Mouse (Mus musculus): ENCODE data around the gene Gm10198. TPM values are rescaled to one million over a fixed set of nuclear protein-coding genes. Genes with fewer than 3 reads are reported as not detected.

Gm10198 gene
- not detected in 2 replicates for polyA plus RNA-seq (2014; fragmentation: Nextera tagmentation; extraction: Ambion mirVana)

DNA sequence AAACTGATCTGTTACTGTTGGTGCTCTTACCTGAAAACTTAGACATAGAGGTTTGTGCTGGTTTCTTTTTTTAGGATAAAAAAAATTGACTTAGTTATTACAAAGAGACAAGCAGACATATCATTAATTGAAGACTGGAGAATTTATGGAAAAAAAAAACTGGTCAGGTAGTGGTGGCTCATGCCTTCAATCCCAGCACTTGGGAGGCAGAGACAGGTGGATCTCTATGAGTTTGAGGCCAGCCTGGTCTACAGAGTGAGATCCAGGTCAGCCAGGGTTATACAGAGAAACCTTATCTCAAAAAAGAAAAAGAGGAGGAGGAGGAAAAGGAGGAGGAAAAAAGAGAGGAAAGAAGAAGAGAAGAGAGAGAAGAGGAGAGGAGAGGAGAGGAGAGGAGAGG lies at the start of gene Gm10198:
TSS of gene Gm10198 (plus strand) at position 301 of the 400 bp plus-strand sequence.
- Histone ChIP-seq H3K27me3 (replicated peaks; ENCODE audit: control insufficient read depth, insufficient read depth, low read length) (no peaks in the 10 kb centered on the region), H3K27ac (ENCODE audit: low read depth, low read length) (no peak within 1 kb of the TSS), H3K9me3 (ENCODE audit: control insufficient read depth, low read length) (no peaks in the 10 kb centered on the region), H3K4me2 (no peak within 1 kb of the TSS), H3K4me1 (replicated peaks; ENCODE audit: control insufficient read depth, insufficient read depth, low read length) (no peaks in the 10 kb centered on the region), H3K4me3 (ENCODE audit: low read depth, low read length) (no peak within 1 kb of the TSS), H3K9ac (ENCODE audit: low read depth, low read length) (no peak within 1 kb of the TSS), H3K36me3 (ENCODE audit: control insufficient read depth, insufficient read depth, low read length) (no peaks in the 10 kb centered on the region)
- ATAC-seq (replicated peaks; ENCODE audit: low FRiP score) (no peak), DNase-seq (ENCODE audit: low spot score) (no peak)

DNA sequence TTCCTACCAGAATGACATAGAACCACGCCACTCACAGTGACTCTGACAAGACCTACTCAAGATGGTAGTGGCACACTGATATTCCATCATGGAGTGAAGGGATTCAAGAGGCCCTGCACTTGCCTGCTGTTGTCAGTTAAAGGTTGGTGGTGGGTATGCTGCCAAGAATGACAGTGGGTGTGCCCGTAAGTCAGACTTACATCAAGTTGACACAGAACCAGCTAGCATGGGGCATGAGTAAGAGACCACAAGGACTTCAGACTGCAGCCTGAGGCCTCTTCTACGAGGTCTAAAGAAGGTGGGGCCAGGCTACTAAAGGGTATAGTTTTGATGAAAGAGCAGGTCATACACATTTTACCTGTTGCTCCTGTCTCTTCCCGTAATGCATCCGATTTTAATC lies 47.3 kb upstream of the Gm10198 start:
- DNase-seq (ENCODE audit: low spot score) (no peak), ATAC-seq (replicated peaks; ENCODE audit: low FRiP score) (no peak)
- no peak overlapping the region for H3K27ac ChIP-seq (ENCODE audit: low read depth, low read length)
- H3K9me3 ChIP-seq (ENCODE audit: control insufficient read depth, low read length), result no peaks in the 10 kb centered on the region
- H3K27me3 ChIP-seq (replicated peaks; ENCODE audit: control insufficient read depth, insufficient read depth, low read length), result no peaks in the 10 kb centered on the region
- peaks cover 3% of the 10 kb centered on the region; the same call in 1 of the 2 replicates for H3K4me1 ChIP-seq (replicated peaks; ENCODE audit: control insufficient read depth, insufficient read depth, low read length)
- no peak overlapping the region for H3K4me2 ChIP-seq
- H3K4me3 ChIP-seq (ENCODE audit: low read depth, low read length), result no peak overlapping the region
- H3K36me3 ChIP-seq (ENCODE audit: control insufficient read depth, insufficient read depth, low read length), result no peaks in the 10 kb centered on the region
- WGBS, result 82% methylated on average over 5 of the region's 5 CpGs
- no peak overlapping the region for H3K9ac ChIP-seq (ENCODE audit: low read depth, low read length)

DNA sequence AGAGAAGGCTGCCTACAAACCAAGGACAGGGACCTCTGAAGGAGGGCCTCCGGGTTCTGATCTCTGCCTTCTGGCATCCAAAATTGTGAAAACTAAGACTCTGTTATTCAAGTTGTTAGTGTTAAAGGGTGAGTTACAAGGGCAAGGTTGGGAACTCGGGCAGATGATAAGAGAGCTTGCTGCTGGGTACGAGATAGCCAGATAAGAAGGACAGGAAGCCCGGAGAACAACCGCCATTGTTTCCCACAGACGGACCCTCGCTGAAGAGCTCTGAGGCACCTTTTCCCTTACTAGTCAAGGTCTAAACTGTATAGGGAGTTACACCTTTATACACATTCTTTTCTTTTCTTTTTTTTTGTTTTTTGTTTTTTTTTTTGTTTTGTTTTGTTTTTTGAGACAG lies 39.8 kb upstream of the Gm10198 start:
- Histone ChIP-seq H3K4me2 (peak overlapping the region; percentile 21), H3K27ac (ENCODE audit: low read depth, low read length) (no peak overlapping the region), H3K9me3 (ENCODE audit: control insufficient read depth, low read length) (no peaks in the 10 kb centered on the region), H3K4me1 (replicated peaks; ENCODE audit: control insufficient read depth, insufficient read depth, low read length) (peaks cover 20% of the 10 kb centered on the region), H3K27me3 (replicated peaks; ENCODE audit: control insufficient read depth, insufficient read depth, low read length) (no peaks in the 10 kb centered on the region), H3K4me3 (ENCODE audit: low read depth, low read length) (no peak overlapping the region), H3K9ac (ENCODE audit: low read depth, low read length) (no peak overlapping the region), H3K36me3 (ENCODE audit: control insufficient read depth, insufficient read depth, low read length) (no peaks in the 10 kb centered on the region)
- 45% methylated on average over 7 of the region's 7 CpGs for WGBS
- ATAC-seq (replicated peaks; ENCODE audit: low FRiP score) (no peak), DNase-seq (ENCODE audit: low spot score) (no peak)

DNA sequence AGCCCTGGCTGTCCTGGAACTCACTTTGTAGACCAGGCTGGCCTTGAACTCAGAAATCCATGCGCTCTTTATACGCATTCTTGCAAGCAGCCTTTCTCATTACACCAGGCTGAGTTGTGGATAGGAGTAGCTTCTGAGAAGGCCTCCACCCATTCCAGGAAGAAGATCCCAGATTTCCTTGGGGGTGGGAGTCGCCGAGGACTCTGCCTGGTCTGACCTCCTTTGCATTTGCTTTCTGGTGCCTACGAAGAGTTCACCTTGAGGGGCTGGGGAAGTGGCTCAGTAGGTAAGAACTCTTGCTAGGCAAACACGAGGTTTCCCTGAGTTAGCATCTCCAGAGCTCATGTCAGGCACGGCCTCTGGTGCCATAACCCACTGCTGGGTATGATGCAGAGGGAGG lies 39.4 kb upstream of the Gm10198 start:
- Histone ChIP-seq H3K9me3 (ENCODE audit: control insufficient read depth, low read length) (no peaks in the 10 kb centered on the region), H3K4me3 (ENCODE audit: low read depth, low read length) (no peak overlapping the region), H3K36me3 (ENCODE audit: control insufficient read depth, insufficient read depth, low read length) (no peaks in the 10 kb centered on the region), H3K27me3 (replicated peaks; ENCODE audit: control insufficient read depth, insufficient read depth, low read length) (no peaks in the 10 kb centered on the region), H3K27ac (ENCODE audit: low read depth, low read length) (no peak overlapping the region), H3K4me2 (no peak overlapping the region), H3K9ac (ENCODE audit: low read depth, low read length) (no peak overlapping the region), H3K4me1 (replicated peaks; ENCODE audit: control insufficient read depth, insufficient read depth, low read length) (peaks cover 18% of the 10 kb centered on the region)
- WGBS, result 75% methylated on average over 7 of the region's 7 CpGs
- ATAC-seq (replicated peaks; ENCODE audit: low FRiP score) (no peak; the same call in 1 of the 2 replicates), DNase-seq (ENCODE audit: low spot score) (no peak)

DNA sequence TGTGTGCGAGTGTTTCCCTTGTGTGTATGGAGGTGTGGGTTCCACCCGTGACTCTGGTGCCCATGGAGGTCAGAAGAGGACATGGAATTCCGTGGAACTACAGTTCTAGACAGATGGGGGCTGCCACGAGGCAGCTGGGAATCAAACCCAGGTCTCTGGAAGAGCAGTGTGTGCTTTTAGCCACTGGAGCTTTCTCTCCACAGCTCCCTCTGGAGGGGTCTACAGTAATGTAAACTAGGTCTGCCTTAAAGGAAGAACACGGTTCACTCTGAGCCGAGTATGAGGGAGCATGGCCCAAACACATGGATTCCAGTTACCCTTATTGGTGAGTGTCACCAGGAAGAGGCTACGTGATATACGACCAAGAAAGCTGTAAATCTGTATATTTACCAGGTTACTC lies 38.6 kb upstream of the Gm10198 start:
- Histone ChIP-seq H3K9ac (ENCODE audit: low read depth, low read length) (no peak overlapping the region), H3K27me3 (replicated peaks; ENCODE audit: control insufficient read depth, insufficient read depth, low read length) (no peaks in the 10 kb centered on the region), H3K36me3 (ENCODE audit: control insufficient read depth, insufficient read depth, low read length) (no peaks in the 10 kb centered on the region), H3K4me1 (replicated peaks; ENCODE audit: control insufficient read depth, insufficient read depth, low read length) (peaks cover 17% of the 10 kb centered on the region), H3K9me3 (ENCODE audit: control insufficient read depth, low read length) (no peaks in the 10 kb centered on the region), H3K27ac (ENCODE audit: low read depth, low read length) (no peak overlapping the region), H3K4me2 (no peak overlapping the region), H3K4me3 (ENCODE audit: low read depth, low read length) (no peak overlapping the region)
- no peak for DNase-seq (ENCODE audit: low spot score)
- WGBS, result 74% methylated on average over 8 of the region's 8 CpGs
- no peak for ATAC-seq (replicated peaks; ENCODE audit: low FRiP score)

DNA sequence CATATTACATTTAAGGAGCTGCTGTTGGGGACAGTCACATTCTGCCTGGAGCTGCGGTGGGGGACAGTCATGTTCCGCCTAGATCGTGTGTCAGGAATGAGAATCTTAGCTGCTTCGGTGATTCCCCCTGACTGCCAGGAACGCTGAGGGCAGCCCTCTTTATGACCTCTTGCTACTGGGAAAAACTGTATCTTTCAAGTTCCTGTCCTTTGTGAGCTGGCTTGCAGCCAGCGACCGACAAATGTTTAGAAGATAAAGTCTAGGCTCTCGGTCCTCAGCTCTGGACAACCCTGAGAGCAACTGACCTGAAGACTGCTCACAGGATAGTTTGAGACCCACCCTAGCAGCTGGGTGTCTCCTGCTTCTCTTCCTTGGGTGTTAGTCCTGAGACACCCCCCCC lies 37.3 kb upstream of the Gm10198 start:
- H3K9ac ChIP-seq (ENCODE audit: low read depth, low read length), result no peak overlapping the region
- H3K4me1 ChIP-seq (replicated peaks; ENCODE audit: control insufficient read depth, insufficient read depth, low read length), result peaks cover 17% of the 10 kb centered on the region
- no peak overlapping the region for H3K4me3 ChIP-seq (ENCODE audit: low read depth, low read length)
- H3K27me3 ChIP-seq (replicated peaks; ENCODE audit: control insufficient read depth, insufficient read depth, low read length), result no peaks in the 10 kb centered on the region
- no peaks in the 10 kb centered on the region for H3K36me3 ChIP-seq (ENCODE audit: control insufficient read depth, insufficient read depth, low read length)
- H3K27ac ChIP-seq (ENCODE audit: low read depth, low read length), result no peak overlapping the region
- no peak for ATAC-seq (replicated peaks; ENCODE audit: low FRiP score)
- H3K4me2 ChIP-seq, result peak overlapping the region; percentile 20; the same call in 1 of the 2 replicates
- DNase-seq (ENCODE audit: low spot score), result no peak
- 28% methylated on average over 8 of the region's 8 CpGs for WGBS
- no peaks in the 10 kb centered on the region for H3K9me3 ChIP-seq (ENCODE audit: control insufficient read depth, low read length)

DNA sequence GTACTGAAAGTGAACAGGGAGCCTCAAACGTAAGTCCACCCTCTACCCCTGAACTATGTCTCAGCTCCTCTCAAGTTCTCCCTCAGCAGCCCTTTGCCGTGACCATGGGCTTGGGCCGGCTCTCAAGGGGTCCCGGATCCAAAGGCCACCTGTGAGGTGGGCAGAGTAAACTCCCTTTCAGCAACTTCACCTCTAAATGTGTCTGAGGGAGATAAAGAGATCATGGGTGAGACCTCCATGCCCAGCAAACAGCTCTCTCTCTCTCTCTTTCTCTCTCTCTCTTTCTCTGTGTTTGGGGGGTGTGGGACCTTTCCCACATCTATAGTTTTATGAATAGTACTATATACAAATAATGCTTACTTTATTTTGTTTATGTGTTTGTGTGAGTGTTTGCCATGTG lies 36.2 kb upstream of the Gm10198 start:
- Histone ChIP-seq H3K27me3 (replicated peaks; ENCODE audit: control insufficient read depth, insufficient read depth, low read length) (no peaks in the 10 kb centered on the region), H3K36me3 (ENCODE audit: control insufficient read depth, insufficient read depth, low read length) (no peaks in the 10 kb centered on the region), H3K27ac (ENCODE audit: low read depth, low read length) (no peak overlapping the region), H3K4me1 (replicated peaks; ENCODE audit: control insufficient read depth, insufficient read depth, low read length) (peaks cover 17% of the 10 kb centered on the region), H3K9ac (ENCODE audit: low read depth, low read length) (no peak overlapping the region), H3K9me3 (ENCODE audit: control insufficient read depth, low read length) (no peaks in the 10 kb centered on the region; the same call in 1 of the 2 replicates), H3K4me3 (ENCODE audit: low read depth, low read length) (no peak overlapping the region), H3K4me2 (peak overlapping the region; percentile 5; the same call in 1 of the 2 replicates)
- DNase-seq (ENCODE audit: low spot score) (no peak), ATAC-seq (replicated peaks; ENCODE audit: low FRiP score) (peak; percentile 44; the same call in 1 of the 2 replicates)
- 53% methylated on average over 4 of the region's 4 CpGs for WGBS

DNA sequence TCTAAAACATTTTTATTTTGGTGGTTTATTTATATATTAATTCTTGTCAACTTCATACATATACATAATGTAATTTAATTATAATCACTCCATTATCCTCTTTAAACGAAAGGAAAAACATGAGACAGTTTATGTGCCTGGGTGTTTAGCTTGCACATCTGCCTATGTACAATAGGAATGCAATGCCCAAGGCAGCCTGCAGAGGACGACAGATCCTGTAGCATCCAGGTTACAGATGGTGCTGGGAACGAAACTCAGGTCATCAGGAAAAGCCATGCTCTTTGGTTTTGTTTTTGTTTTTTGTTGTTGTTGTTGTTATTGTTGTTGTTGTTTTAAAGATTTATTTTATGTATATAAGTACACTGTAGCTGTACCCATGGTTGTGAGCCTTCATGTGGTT lies 32.4 kb upstream of the Gm10198 start:
- H3K4me2 ChIP-seq, result no peak overlapping the region
- no peaks in the 10 kb centered on the region; the same call in 1 of the 2 replicates for H3K9me3 ChIP-seq (ENCODE audit: control insufficient read depth, low read length)
- ATAC-seq (replicated peaks; ENCODE audit: low FRiP score) (no peak), DNase-seq (ENCODE audit: low spot score) (no peak)
- no peak overlapping the region for H3K9ac ChIP-seq (ENCODE audit: low read depth, low read length)
- no peaks in the 10 kb centered on the region for H3K36me3 ChIP-seq (ENCODE audit: control insufficient read depth, insufficient read depth, low read length)
- H3K27me3 ChIP-seq (replicated peaks; ENCODE audit: control insufficient read depth, insufficient read depth, low read length), result no peaks in the 10 kb centered on the region
- no peak overlapping the region for H3K4me3 ChIP-seq (ENCODE audit: low read depth, low read length)
- WGBS, result 86% methylated on average over 3 of the region's 3 CpGs
- H3K4me1 ChIP-seq (replicated peaks; ENCODE audit: control insufficient read depth, insufficient read depth, low read length), result peaks cover 4% of the 10 kb centered on the region; the same call in 1 of the 2 replicates
- no peak overlapping the region for H3K27ac ChIP-seq (ENCODE audit: low read depth, low read length)

DNA sequence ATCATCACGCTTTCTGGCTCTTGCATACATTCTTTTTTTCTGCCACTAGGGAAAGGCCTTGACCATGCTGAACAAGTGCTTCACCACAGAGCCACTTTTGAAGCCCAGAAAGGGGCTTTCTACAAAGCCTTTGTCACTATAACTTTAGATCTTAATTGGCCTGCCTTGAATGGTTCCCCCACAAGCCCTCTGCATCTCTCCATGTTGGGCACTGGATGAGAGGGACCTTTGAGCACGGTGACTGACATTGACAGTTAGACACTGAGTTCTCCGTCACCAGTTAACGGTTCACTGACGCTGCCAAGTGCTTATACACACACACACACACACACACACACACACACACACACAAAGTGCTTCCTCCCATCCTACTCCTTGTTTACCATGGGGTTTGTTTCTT lies 30.0 kb upstream of the Gm10198 start:
- no peaks in the 10 kb centered on the region for H3K27me3 ChIP-seq (replicated peaks; ENCODE audit: control insufficient read depth, insufficient read depth, low read length)
- WGBS, result 75% methylated on average over 5 of the region's 5 CpGs
- no peaks in the 10 kb centered on the region for H3K4me1 ChIP-seq (replicated peaks; ENCODE audit: control insufficient read depth, insufficient read depth, low read length)
- no peak overlapping the region for H3K4me2 ChIP-seq
- no peak overlapping the region for H3K27ac ChIP-seq (ENCODE audit: low read depth, low read length)
- no peak for DNase-seq (ENCODE audit: low spot score)
- no peak overlapping the region for H3K9ac ChIP-seq (ENCODE audit: low read depth, low read length)
- H3K36me3 ChIP-seq (ENCODE audit: control insufficient read depth, insufficient read depth, low read length), result no peaks in the 10 kb centered on the region
- no peak overlapping the region for H3K4me3 ChIP-seq (ENCODE audit: low read depth, low read length)
- H3K9me3 ChIP-seq (ENCODE audit: control insufficient read depth, low read length), result no peaks in the 10 kb centered on the region; the same call in 1 of the 2 replicates
- no peak for ATAC-seq (replicated peaks; ENCODE audit: low FRiP score)

Measured in liver, embryonic 11.5 days (tissue).